Mouse (Mus musculus) embryonic facial prominence, embryonic 12.5 days (tissue): ENCODE measurements around the gene Cfap54. TPM values are rescaled to one million over a fixed set of nuclear protein-coding genes. Genes with fewer than 3 reads are reported as not detected.

ENCODE experiments used
- ATAC-seq: fragments of 200-750 bp; cut with Nextera tagmentation; 2 replicates; pipeline ENCODE4 v1.8.0; 2017; ENCODE audit not compliant: insufficient number of reproducible peaks, insufficient read depth, low FRiP score, low TSS enrichment
- H3K27ac ChIP-seq: fragments of 300-500 bp; sonication (generic); 2 replicates; pipeline ENCODE4 v1.5.1; 2016; ENCODE audit warnings: mild to moderate bottlenecking
- H3K27me3 ChIP-seq: fragments of 300-500 bp; sonication (generic); 2 replicates; pipeline ENCODE4 v1.6.1; 2016; ENCODE audit warnings: mild to moderate bottlenecking, moderate library complexity
- H3K36me3 ChIP-seq: fragments of 300-500 bp; sonication (generic); 2 replicates; pipeline ENCODE4 v1.6.1; 2016; ENCODE audit warnings: mild to moderate bottlenecking
- H3K4me1 ChIP-seq: fragments of 300-500 bp; sonication (generic); 2 replicates; pipeline ENCODE4 v1.6.1; 2016
- H3K4me2 ChIP-seq: fragments of 300-500 bp; sonication (generic); replicated peaks from 2 replicates; pipeline ENCODE4 v1.6.1; 2016; ENCODE audit warnings: mild to moderate bottlenecking, moderate library complexity
- H3K4me3 ChIP-seq: fragments of 300-500 bp; sonication (generic); 2 replicates; pipeline ENCODE4 v1.5.1; 2016; ENCODE audit warnings: mild to moderate bottlenecking
- H3K9ac ChIP-seq: fragments of 300-500 bp; sonication (generic); 2 replicates; pipeline ENCODE4 v1.6.1; 2016; ENCODE audit warnings: mild to moderate bottlenecking, moderate library complexity
- H3K9me3 ChIP-seq: fragments of 300-500 bp; sonication (generic); 2 replicates; pipeline ENCODE4 v1.6.1; 2016; ENCODE audit warnings: mild to moderate bottlenecking, moderate library complexity
- WGBS: fragments of 180-500 bp; shearing (Covaris S2); methylation state at CpG from one replicate; pipeline ENCODE4 v1.1.7; 2016; 5-methylcytosine and 5-hydroxymethylcytosine counted together
- polyA plus RNA-seq: library from polyadenylated mRNA; unstranded; fragments of >200 nt; fragmentation: Nextera tagmentation; extraction: Ambion mirVana; gene quantifications from 2 replicates; pipeline ENCODE4 v1.2.1, GENCODE M21; 2016

Cfap54 gene
- polyA plus RNA-seq, 1 experiment from 2014 or later, result 0.28 TPM

DNA sequence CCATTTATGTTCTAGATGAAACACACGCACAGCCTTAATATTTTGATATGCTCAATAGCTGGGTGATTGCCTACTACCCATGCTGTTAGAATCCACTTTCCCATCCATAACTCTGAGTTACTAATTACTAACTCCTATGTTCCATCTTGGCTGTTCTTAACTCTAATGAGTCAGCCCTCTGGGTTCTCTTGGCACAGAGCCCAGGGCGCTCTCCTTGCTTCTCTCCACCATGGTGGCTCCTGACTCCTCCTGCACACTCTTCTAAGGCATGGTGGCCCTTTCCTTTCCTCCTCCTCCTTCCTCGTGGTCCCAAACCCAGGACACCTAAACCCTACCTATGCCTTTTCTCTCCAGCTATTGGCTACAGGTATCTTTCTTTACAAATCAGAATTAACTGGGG is 153.2 kb downstream of the Cfap54 start:
- WGBS, result 81% methylated on average over 3 of the region's 3 CpGs
- Histone ChIP-seq H3K4me3 (no peak overlapping the region), H3K9ac (no peak overlapping the region), H3K27me3 (no peaks in the 10 kb centered on the region), H3K27ac (no peak overlapping the region), H3K4me1 (no peaks in the 10 kb centered on the region), H3K9me3 (no peaks in the 10 kb centered on the region), H3K4me2 (no peak overlapping the region), H3K36me3 (no peaks in the 10 kb centered on the region)
- ATAC-seq, result no peak

DNA sequence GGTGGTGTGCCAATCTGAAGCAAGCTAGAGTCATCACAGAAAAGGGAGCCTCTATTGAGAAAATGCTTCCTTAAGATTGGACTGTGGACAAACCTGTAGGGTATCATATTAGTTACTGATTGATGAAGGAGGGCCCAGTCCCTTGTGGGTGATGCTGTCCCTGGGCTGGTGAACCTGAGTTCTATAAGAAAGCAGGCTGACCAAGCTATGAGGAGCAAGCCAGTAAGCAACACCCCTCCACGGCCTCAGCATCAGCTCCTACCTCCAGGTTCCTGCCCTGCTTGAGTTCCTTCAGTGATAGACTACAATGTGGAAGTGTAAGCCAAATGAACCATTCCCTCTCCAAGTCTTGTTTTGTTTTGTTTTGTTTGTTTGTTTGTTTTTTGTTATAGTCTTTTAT is 162.9 kb downstream of the Cfap54 start:
- Histone ChIP-seq H3K27me3 (no peaks in the 10 kb centered on the region), H3K4me2 (no peak overlapping the region), H3K9ac (no peak overlapping the region), H3K36me3 (no peaks in the 10 kb centered on the region), H3K4me3 (no peak overlapping the region), H3K27ac (no peak overlapping the region), H3K9me3 (no peaks in the 10 kb centered on the region), H3K4me1 (no peaks in the 10 kb centered on the region)
- ATAC-seq, result no peak
- WGBS, result 76% methylated on average over 1 of the region's 1 CpGs

DNA sequence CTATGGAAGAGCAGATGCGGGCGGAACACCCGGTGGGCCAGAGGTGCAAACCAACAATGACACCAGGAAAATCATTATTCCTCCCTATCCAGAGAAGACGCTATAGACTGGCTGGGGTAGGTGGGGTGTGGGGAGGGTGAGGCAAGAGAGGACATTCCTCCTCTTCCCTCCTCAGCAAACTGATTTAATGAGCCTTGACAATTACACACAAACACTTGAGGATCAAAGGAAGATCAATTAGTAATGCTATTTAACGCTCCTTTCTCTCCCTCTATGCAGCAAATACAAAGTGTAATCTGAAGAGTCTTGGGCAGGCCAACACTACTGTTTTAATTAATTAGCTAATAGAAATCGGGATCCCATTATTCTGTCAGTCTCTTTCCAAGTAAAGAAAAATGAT is 174.2 kb downstream of the Cfap54 start:
- Histone ChIP-seq H3K4me1 (no peaks in the 10 kb centered on the region), H3K9ac (no peak overlapping the region), H3K4me3 (no peak overlapping the region), H3K9me3 (no peaks in the 10 kb centered on the region), H3K36me3 (no peaks in the 10 kb centered on the region), H3K27ac (no peak overlapping the region), H3K27me3 (no peaks in the 10 kb centered on the region), H3K4me2 (no peak overlapping the region)
- ATAC-seq, result no peak
- WGBS, result 56% methylated on average over 6 of the region's 6 CpGs

DNA sequence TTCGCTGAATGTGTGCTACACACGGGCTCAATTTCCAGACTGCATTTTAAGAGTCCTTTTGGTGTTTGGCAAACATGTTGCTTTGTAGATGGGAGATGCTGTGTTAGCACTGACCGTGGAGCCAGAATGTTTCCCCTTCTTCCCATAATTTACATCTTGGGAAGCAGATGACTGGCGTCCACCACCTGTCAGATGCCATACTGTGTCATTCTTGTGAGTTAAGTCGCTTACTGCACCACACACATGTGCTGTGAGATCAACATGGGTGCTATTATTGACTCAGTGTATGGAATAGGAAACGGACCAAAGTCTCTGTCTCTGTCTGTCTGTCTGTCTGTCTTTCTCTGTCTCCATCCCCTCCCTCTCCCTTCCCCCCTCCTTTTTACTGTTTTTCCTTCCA is 193.0 kb downstream of the Cfap54 start:
- Histone ChIP-seq H3K4me3 (no peak overlapping the region), H3K36me3 (no peaks in the 10 kb centered on the region), H3K9me3 (no peaks in the 10 kb centered on the region), H3K27ac (no peak overlapping the region), H3K9ac (no peak overlapping the region), H3K27me3 (no peaks in the 10 kb centered on the region), H3K4me1 (no peaks in the 10 kb centered on the region), H3K4me2 (no peak overlapping the region)
- no peak for ATAC-seq
- WGBS, result 83% methylated on average over 6 of the region's 6 CpGs

DNA sequence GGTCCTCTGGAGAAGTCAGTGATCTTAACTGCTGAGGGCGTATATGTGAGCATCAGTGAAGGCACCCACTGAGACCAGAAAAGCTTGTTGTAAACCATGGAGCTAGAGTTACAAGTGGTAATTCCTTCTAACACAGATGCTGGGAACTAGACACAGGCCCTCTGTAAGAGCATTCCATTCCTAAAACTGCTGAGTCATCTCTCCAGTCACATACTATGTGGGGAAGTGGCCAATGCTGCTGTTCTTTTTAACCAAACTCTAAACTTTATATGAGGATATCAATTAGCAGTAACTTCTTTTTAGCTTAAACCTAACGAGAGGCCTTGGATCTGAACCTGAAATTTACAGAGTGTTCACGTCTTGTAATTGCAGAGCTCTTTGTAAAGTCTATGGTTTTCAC is 203.4 kb downstream of the Cfap54 start:
- no peak for ATAC-seq
- no peaks in the 10 kb centered on the region for H3K36me3 ChIP-seq
- no peak overlapping the region for H3K4me3 ChIP-seq
- H3K4me1 ChIP-seq, result no peaks in the 10 kb centered on the region
- H3K4me2 ChIP-seq, result no peak overlapping the region
- H3K27me3 ChIP-seq, result no peaks in the 10 kb centered on the region
- WGBS, result 81% methylated on average over 3 of the region's 3 CpGs
- no peak overlapping the region for H3K9ac ChIP-seq
- no peaks in the 10 kb centered on the region for H3K9me3 ChIP-seq
- no peak overlapping the region for H3K27ac ChIP-seq

DNA sequence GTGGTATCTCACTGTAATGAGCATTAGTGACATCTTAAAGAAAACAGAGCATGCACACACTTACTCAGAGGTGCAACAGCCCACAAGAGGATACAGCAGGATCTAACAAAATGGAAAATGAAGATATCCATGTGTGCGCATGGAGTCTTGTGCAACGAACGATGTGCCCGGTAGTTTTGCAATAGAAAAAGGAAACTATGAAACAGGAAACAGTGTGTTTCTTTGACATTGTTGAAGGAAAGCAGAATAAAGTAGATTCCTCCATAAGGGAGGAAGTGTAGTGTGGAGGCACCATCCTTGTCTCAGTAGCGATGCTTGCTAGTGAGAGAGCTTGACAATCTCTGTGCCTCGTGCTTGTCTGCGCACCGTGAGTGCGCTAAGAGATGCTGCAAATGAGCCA is 240.4 kb downstream of the Cfap54 start:
- Histone ChIP-seq H3K9ac (no peak overlapping the region), H3K4me3 (no peak overlapping the region), H3K36me3 (no peaks in the 10 kb centered on the region), H3K27ac (no peak overlapping the region), H3K27me3 (no peaks in the 10 kb centered on the region), H3K9me3 (no peaks in the 10 kb centered on the region), H3K4me1 (no peaks in the 10 kb centered on the region), H3K4me2 (no peak overlapping the region)
- WGBS, result 90% methylated on average over 9 of the region's 9 CpGs
- ATAC-seq, result no peak

DNA sequence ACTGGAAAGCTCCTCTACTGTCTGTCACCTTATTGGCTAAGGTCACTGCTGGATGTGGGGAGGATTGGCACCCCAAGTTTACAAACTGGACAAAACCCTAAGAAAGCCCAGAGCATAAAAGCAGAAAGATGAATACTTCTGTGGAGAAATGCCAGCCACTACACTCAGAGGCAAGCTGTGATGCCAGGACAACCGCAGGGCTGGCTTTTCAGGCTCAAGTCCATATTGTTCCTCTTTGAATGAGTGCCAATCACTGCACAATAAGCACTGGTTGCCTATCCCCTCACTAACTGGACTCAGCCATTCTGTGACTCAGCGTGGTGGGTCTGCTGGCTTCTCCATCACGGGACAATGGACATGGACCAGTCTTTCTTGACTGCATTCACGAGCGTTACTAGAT is 243.8 kb downstream of the Cfap54 start:
- no peaks in the 10 kb centered on the region for H3K27me3 ChIP-seq
- WGBS, result 87% methylated on average over 5 of the region's 5 CpGs
- ATAC-seq, result no peak
- no peak overlapping the region for H3K4me2 ChIP-seq
- no peaks in the 10 kb centered on the region for H3K4me1 ChIP-seq
- H3K9ac ChIP-seq, result no peak overlapping the region
- no peak overlapping the region for H3K27ac ChIP-seq
- no peaks in the 10 kb centered on the region for H3K9me3 ChIP-seq
- H3K4me3 ChIP-seq, result no peak overlapping the region
- no peaks in the 10 kb centered on the region for H3K36me3 ChIP-seq

DNA sequence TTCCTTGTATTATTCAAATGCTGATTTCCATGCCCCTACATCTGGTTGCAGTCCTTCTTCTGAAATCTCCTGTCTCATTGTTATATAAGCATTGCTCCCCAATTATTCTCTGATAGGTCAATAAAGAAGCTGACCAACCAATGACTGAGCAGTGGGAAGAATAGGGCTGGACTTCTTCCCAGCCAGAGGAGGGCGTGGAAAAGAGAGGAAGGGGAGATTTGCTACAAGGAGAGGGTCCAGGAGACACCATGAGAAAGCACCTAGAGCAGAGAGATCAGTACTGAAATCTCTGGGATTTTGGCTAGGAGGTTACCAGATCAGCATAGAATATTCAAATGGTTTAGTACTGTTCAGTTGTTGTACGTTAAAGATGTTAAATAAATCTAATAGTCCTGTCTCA is 244.4 kb downstream of the Cfap54 start:
- Histone ChIP-seq H3K27me3 (no peaks in the 10 kb centered on the region), H3K9me3 (no peaks in the 10 kb centered on the region), H3K27ac (no peak overlapping the region), H3K4me3 (no peak overlapping the region), H3K4me1 (no peaks in the 10 kb centered on the region), H3K4me2 (no peak overlapping the region), H3K9ac (no peak overlapping the region), H3K36me3 (no peaks in the 10 kb centered on the region)
- 68% methylated on average over 2 of the region's 2 CpGs for WGBS
- ATAC-seq, result no peak

DNA sequence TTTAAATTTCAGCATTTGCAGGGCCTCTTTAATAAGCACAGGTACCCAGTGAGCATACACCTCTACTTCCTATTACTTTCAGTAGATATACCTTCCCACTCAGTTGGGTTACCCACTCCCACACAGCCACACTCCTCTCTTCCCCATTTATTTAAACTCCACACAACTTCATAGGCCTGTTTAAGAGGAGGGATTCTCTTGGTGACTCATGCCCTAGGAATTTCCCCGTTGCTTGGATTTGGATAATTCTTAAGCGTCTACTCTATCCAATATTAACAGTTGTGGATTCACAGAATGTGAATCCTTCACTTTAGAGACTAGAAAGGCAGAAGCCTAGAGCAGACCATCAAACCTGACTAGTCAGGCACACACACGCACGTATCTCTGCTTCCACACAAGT is 259.9 kb downstream of the Cfap54 start:
- 84% methylated on average over 4 of the region's 4 CpGs for WGBS
- H3K27ac ChIP-seq, result no peak overlapping the region
- ATAC-seq, result no peak

DNA sequence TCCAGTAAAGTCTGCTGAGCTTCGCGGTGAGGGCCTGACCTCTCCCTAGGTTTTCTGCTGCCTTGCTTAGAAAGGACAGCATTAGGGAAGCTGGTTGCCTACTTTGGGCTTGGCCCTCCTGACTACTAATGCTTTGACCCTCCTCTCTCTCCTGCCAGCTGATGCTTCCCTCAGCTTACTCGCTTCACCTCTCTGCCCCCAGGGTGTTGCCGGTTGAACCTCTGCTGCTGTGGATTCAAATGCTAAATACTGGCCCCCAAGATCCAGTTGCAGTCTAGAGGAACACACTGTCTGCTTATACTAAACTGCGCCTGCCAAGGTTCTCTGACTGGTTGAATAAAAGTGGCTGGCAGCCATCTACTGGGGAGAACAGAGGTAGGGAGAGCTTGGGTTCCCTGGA is 263.2 kb downstream of the Cfap54 start:
- H3K9me3 ChIP-seq, result no peaks in the 10 kb centered on the region
- H3K4me1 ChIP-seq, result no peaks in the 10 kb centered on the region
- H3K36me3 ChIP-seq, result no peaks in the 10 kb centered on the region
- no peak overlapping the region for H3K4me2 ChIP-seq
- H3K27ac ChIP-seq, result no peak overlapping the region
- no peak for ATAC-seq
- H3K9ac ChIP-seq, result no peak overlapping the region
- H3K4me3 ChIP-seq, result no peak overlapping the region
- 18% methylated on average over 5 of the region's 5 CpGs for WGBS
- H3K27me3 ChIP-seq, result no peaks in the 10 kb centered on the region

More for the DNA sequence above, 259.9 kb downstream of the Cfap54 start:
- no peaks in the 10 kb centered on the region for H3K36me3 ChIP-seq
- H3K4me2 ChIP-seq, result no peak overlapping the region
- no peak overlapping the region for H3K9ac ChIP-seq
- H3K27me3 ChIP-seq, result no peaks in the 10 kb centered on the region
- no peaks in the 10 kb centered on the region for H3K4me1 ChIP-seq
- no peaks in the 10 kb centered on the region for H3K9me3 ChIP-seq
- H3K4me3 ChIP-seq, result no peak overlapping the region

DNA sequence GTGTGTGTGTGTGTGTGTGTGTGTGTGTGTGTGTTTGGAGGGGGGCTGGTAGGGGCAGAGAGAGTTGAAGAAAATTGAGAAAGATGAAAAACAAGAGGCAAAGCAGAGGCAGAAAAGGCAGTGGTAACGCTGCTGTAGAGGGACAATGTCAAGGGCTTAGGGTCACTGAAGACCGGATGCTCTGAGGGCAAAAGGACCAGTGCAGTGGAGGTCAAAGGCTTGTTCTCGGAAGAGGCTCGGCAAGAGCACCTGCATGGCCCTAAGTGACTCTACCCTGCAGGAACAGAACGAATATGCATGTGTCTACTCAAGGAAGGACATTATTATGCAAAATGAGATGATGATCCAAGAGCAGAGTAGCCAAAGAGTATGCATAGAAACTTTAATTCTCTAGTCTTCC is 264.5 kb downstream of the Cfap54 start:
- Histone ChIP-seq H3K9ac (no peak overlapping the region), H3K36me3 (no peaks in the 10 kb centered on the region), H3K27ac (no peak overlapping the region), H3K4me2 (no peak overlapping the region), H3K4me3 (no peak overlapping the region), H3K4me1 (no peaks in the 10 kb centered on the region), H3K9me3 (no peaks in the 10 kb centered on the region), H3K27me3 (no peaks in the 10 kb centered on the region)
- 67% methylated on average over 5 of the region's 5 CpGs for WGBS
- ATAC-seq, result no peak

DNA sequence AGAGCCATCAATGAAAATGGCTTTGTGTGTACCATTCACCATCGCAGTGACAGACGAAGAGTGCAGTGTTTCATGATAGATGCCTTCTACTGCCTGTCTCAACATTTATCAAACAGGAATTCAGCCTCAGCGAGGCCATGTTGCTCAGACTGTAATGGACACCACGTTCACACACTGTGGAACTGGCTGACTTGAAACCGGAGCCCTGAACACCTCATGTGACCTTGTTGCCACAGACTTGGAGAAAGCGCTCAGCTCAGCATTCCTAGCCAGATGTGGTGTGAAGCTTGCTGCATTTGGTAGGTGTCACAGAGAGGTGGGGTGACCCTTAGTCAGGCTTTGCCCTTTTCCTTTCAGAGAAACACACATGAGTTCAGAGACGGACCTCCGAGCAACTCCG is 270.5 kb downstream of the Cfap54 start:
- Histone ChIP-seq H3K27me3 (no peaks in the 10 kb centered on the region), H3K27ac (no peak overlapping the region), H3K4me2 (no peak overlapping the region), H3K9ac (no peak overlapping the region), H3K4me3 (no peak overlapping the region), H3K4me1 (0 out of 2 replicates have a peak, but pooled peaks cover 3% of the 10 kb centered on the region), H3K9me3 (no peaks in the 10 kb centered on the region), H3K36me3 (no peaks in the 10 kb centered on the region)
- 64% methylated on average over 9 of the region's 9 CpGs for WGBS
- no peak for ATAC-seq

DNA sequence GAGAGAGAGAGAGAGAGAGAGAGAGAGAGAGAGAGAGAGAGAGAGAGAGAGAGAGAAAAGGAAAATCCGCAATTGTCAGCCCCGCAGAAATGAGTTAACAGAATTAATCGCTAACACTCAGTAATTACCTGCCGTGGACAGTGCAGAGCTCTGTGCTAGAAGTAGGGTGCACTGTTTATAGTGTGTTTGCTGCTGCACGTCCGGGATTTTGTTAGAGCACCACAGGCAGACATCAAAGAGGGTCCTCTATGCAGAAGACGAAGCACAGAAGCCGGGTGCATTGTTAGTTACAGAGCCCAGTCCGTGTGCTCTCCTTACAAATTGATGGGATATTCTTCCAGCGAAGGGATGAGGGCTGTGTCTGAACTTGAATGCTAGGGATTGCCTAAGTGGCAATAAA is 289.5 kb downstream of the Cfap54 start:
- Histone ChIP-seq H3K27ac (no peak overlapping the region), H3K27me3 (no peaks in the 10 kb centered on the region), H3K4me1 (no peaks in the 10 kb centered on the region), H3K9ac (no peak overlapping the region), H3K9me3 (no peaks in the 10 kb centered on the region), H3K36me3 (no peaks in the 10 kb centered on the region), H3K4me3 (no peak overlapping the region), H3K4me2 (no peak overlapping the region)
- ATAC-seq, result no peak
- 74% methylated on average over 10 of the region's 10 CpGs for WGBS
